Mouse (Mus musculus) testis, adult 2 months (tissue): ENCODE measurements around the gene Pitx2. TPM values are rescaled to one million over a fixed set of nuclear protein-coding genes. Genes with fewer than 3 reads are reported as not detected.
A peak's percentile ranks its signal among the peaks of the same experiment; 100 is the strongest.

Experiments
- H3K27ac ChIP-seq: fragments of 200-500 bp; 2 replicates; pipeline ENCODE4 v1.5.1; 2012; ENCODE audit warnings: low read depth, low read length; ENCODE audit not compliant: control insufficient read depth, insufficient read depth
- H3K27me3 ChIP-seq: fragments of 200-500 bp; 2 replicates; pipeline ENCODE4 v1.6.1; 2012; ENCODE audit warnings: mild to moderate bottlenecking, low read length, moderate library complexity; ENCODE audit not compliant: control insufficient read depth, insufficient read depth
- H3K36me3 ChIP-seq: fragments of 200-500 bp; 2 replicates; pipeline ENCODE4 v1.6.1; 2012; ENCODE audit warnings: mild to moderate bottlenecking, low read length; ENCODE audit not compliant: control insufficient read depth, insufficient read depth
- H3K4me1 ChIP-seq: fragments of 200-500 bp; 2 replicates; pipeline ENCODE4 v1.6.1; 2012; ENCODE audit warnings: low read length; ENCODE audit not compliant: control insufficient read depth, insufficient read depth
- H3K4me3 ChIP-seq: fragments of 200-500 bp; 2 replicates; pipeline ENCODE4 v1.5.1; 2012; ENCODE audit warnings: low read depth, mild to moderate bottlenecking, low read length, moderate library complexity, mixed read lengths; ENCODE audit not compliant: control insufficient read depth
- CTCF ChIP-seq: fragments of 200-500 bp; IDR thresholded peaks from 2 replicates; pipeline ENCODE4 v1.5.1; 2012; ENCODE audit warnings: low read depth, mild to moderate bottlenecking, inconsistent platforms, low read length, moderate library complexity; ENCODE audit not compliant: control insufficient read depth, insufficient read depth, insufficient replicate concordance
- POLR2A ChIP-seq: fragments of 200-500 bp; IDR thresholded peaks from 2 replicates; pipeline ENCODE4 v1.6.1; 2012; ENCODE audit warnings: low read depth, mild to moderate bottlenecking, inconsistent platforms, low read length, moderate library complexity; ENCODE audit not compliant: control insufficient read depth
- polyA plus RNA-seq: library from polyadenylated mRNA; depleted of rRNA; stranded (reverse); fragments of >200 nt; gene quantifications from 2 replicates; pipeline ENCODE4 v1.2.3, GENCODE M21; 2012; rRNA removed

The Pitx2 gene
- polyA plus RNA-seq: 6.1 and 6.6 TPM in 2 replicates

- H3K4me1 ChIP-seq: peaks cover 23% of the 10 kb centered on the region
- TF ChIP-seq POLR2A: no peak
Measured at GRCm38 (mm10) chr3:129199609-129200500, at the start of gene Pitx2. Gene Pitx2, plus strand, starts transcription at chr3:129199878.

GRCm38 (mm10) chr3:129150001-129150400 is 49.7 kb upstream of the Pitx2 start:
- TF ChIP-seq POLR2A (no peak), CTCF (no peak)
- Histone ChIP-seq H3K4me1 (peaks cover 11% of the 10 kb centered on the region), H3K36me3 (no peaks in the 10 kb centered on the region), H3K4me3 (no peak overlapping the region), H3K27me3 (no peaks in the 10 kb centered on the region), H3K27ac (no peak overlapping the region)

More at GRCm38 (mm10) chr3:129199609-129200500, at the start of gene Pitx2:
- peak within 1 kb of the TSS; percentile 70 for H3K4me3 ChIP-seq
- H3K36me3 ChIP-seq: no peaks in the 10 kb centered on the region
- H3K27ac ChIP-seq: no peak within 1 kb of the TSS
- H3K27me3 ChIP-seq: peaks cover 12% of the 10 kb centered on the region

DNA sequence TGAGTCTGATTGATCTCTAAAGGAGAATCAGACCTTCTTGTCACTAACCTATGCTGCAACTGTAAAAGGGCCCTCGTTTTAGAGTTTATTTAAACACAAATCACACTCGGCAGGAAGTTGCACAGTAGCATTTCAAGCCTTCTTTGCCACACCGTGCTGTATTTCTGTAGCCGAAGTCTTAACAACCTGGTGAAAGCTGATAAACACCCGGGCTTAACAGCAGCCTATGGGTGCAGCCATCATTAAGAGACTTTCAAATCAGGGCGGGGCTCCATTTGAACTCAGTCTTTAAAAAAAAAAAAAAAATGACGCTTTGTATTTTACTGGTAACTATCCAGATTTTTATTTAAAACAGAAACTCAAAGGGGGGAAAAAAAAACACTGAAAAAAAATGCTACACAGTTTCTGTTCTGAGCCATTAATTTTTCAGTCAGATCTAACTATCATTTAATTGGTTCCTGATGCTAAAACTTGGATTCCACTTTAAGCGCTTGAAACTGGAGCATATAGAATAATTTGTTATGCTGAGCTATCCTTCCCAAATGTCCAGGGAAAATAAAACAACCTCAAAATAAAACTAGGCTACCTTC is 48.5 kb upstream of the Pitx2 start:
- Histone ChIP-seq H3K4me1 (peaks cover 11% of the 10 kb centered on the region), H3K27me3 (no peaks in the 10 kb centered on the region), H3K36me3 (no peaks in the 10 kb centered on the region), H3K27ac (no peak overlapping the region), H3K4me3 (no peak overlapping the region)
- no peak for TF ChIP-seq POLR2A
- TF ChIP-seq CTCF: no peak

DNA sequence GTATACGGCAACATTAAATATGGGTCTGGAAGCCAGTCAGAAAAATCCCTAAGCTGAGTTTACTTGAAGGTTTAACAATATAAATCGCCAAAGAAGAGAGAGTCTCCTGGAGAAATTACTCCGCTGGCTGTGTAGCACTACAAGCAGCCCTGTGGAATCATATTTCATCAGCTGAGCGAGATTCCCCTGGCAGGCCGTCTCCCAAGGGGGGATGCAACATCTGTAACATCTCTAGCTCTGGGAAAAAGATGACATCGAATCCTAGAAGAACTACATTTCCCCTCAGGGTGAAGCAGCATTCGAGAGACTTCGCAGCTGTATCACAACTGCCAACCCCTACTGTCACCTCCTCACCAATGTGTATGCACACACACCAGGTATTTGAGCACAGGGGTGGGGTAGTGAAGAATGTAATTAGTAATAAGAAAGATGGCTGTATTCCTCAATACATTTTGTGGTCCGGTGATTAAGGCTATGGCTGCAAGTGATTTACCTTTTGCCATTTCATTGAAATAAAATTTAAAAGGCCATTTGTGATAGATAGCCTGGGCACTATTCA is 40.8 kb upstream of the Pitx2 start:
- H3K27me3 ChIP-seq: no peaks in the 10 kb centered on the region
- H3K4me1 ChIP-seq: peaks cover 4% of the 10 kb centered on the region
- no peak overlapping the region for H3K27ac ChIP-seq
- H3K36me3 ChIP-seq: no peaks in the 10 kb centered on the region
- no peak overlapping the region for H3K4me3 ChIP-seq
- TF ChIP-seq POLR2A (no peak), CTCF (no peak)

DNA sequence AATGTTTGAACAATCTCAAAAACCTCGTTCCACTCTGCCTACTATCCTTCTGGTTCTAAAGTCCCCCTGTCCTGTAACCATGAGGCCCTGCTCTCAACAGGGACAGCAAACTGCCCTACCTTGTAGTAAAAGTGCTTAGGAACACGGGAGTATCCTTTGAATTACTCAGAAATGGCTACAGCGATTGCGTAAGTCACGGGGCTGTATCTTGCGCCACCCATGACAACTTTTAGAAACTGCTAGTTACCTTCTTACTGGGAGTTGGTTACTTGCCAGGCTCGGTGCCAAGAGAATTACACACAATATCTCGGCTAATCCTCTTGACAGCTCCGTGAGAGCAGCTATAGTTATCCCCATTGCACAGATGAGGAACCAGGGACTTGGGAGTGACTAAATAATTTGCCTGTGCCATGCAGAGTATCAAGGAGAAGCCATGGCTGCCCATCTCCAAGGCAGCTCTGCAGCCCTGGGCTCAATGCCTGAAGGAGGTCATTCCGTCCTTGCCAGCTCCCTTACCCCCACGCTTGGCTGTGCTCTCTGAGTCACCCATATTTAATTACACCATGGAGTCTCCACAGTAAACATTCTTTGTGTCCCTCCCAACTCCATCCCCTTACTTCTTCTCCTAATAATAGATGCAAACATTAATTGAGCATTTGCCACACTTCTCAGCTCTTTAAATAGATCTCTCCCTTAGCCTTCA is 38.2 kb upstream of the Pitx2 start:
- Histone ChIP-seq H3K4me1 (no peaks in the 10 kb centered on the region), H3K4me3 (no peak overlapping the region), H3K36me3 (no peaks in the 10 kb centered on the region), H3K27ac (no peak overlapping the region), H3K27me3 (no peaks in the 10 kb centered on the region)
- TF ChIP-seq POLR2A (no peak), CTCF (no peak)

DNA sequence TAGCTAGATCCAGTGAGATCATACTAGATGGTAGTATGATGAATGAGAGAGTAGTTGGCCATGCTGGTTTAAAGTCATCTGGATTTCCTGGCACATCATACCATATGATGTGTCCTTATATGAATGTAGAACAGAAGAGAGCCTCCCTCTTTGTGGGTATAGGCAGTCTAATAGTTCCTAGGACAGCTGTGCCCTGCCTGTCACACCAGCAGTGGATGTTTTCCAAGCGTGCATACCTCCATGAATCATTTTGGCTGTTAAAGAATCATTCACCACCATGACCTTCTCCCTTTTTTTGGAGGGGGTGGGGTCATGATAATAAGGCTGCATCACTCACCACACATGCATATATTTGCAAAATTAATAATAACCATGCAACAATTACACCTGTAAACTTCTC is 35.4 kb upstream of the Pitx2 start:
- Histone ChIP-seq H3K27ac (no peak overlapping the region), H3K36me3 (no peaks in the 10 kb centered on the region), H3K27me3 (no peaks in the 10 kb centered on the region), H3K4me1 (no peaks in the 10 kb centered on the region), H3K4me3 (no peak overlapping the region)
- TF ChIP-seq POLR2A: no peak

GRCm38 (mm10) chr3:129165715-129166114 is 34.0 kb upstream of the Pitx2 start:
- TF ChIP-seq CTCF: no peak
- TF ChIP-seq POLR2A: no peak
- H3K4me3 ChIP-seq: no peak overlapping the region
- no peak overlapping the region for H3K27ac ChIP-seq
- H3K27me3 ChIP-seq: no peaks in the 10 kb centered on the region
- H3K4me1 ChIP-seq: no peaks in the 10 kb centered on the region
- no peaks in the 10 kb centered on the region for H3K36me3 ChIP-seq
